Mouse (Mus musculus) testis, adult 2 months (tissue): Measurements from ENCODE around the gene Vmn1r171. TPM values are rescaled to one million over a fixed set of nuclear protein-coding genes. Genes with fewer than 3 reads are reported as not detected.
"Not testable (repeated sequence)": the region's sequence is repeated elsewhere in the genome, so short reads cannot be mapped to it uniquely, and the experiment has no call there.

Experiments used
- H3K27ac ChIP-seq: fragments of 200-500 bp; 2 replicates; pipeline ENCODE4 v1.5.1; 2012; ENCODE audit warnings: low read depth, low read length; ENCODE audit not compliant: control insufficient read depth, insufficient read depth
- H3K27me3 ChIP-seq: fragments of 200-500 bp; 2 replicates; pipeline ENCODE4 v1.6.1; 2012; ENCODE audit warnings: mild to moderate bottlenecking, low read length, moderate library complexity; ENCODE audit not compliant: control insufficient read depth, insufficient read depth
- H3K36me3 ChIP-seq: fragments of 200-500 bp; 2 replicates; pipeline ENCODE4 v1.6.1; 2012; ENCODE audit warnings: mild to moderate bottlenecking, low read length; ENCODE audit not compliant: control insufficient read depth, insufficient read depth
- H3K4me1 ChIP-seq: fragments of 200-500 bp; 2 replicates; pipeline ENCODE4 v1.6.1; 2012; ENCODE audit warnings: low read length; ENCODE audit not compliant: control insufficient read depth, insufficient read depth
- H3K4me3 ChIP-seq: fragments of 200-500 bp; 2 replicates; pipeline ENCODE4 v1.5.1; 2012; ENCODE audit warnings: low read depth, mild to moderate bottlenecking, low read length, moderate library complexity, mixed read lengths; ENCODE audit not compliant: control insufficient read depth
- CTCF ChIP-seq: fragments of 200-500 bp; IDR thresholded peaks from 2 replicates; pipeline ENCODE4 v1.5.1; 2012; ENCODE audit warnings: low read depth, mild to moderate bottlenecking, inconsistent platforms, low read length, moderate library complexity; ENCODE audit not compliant: control insufficient read depth, insufficient read depth, insufficient replicate concordance
- POLR2A ChIP-seq: fragments of 200-500 bp; IDR thresholded peaks from 2 replicates; pipeline ENCODE4 v1.6.1; 2012; ENCODE audit warnings: low read depth, mild to moderate bottlenecking, inconsistent platforms, low read length, moderate library complexity; ENCODE audit not compliant: control insufficient read depth
- polyA plus RNA-seq: library from polyadenylated mRNA; depleted of rRNA; stranded (reverse); fragments of >200 nt; gene quantifications from 2 replicates; pipeline ENCODE4 v1.2.3, GENCODE M21; 2012; rRNA removed

Vmn1r171 gene
- not detected in 2 replicates for polyA plus RNA-seq

DNA sequence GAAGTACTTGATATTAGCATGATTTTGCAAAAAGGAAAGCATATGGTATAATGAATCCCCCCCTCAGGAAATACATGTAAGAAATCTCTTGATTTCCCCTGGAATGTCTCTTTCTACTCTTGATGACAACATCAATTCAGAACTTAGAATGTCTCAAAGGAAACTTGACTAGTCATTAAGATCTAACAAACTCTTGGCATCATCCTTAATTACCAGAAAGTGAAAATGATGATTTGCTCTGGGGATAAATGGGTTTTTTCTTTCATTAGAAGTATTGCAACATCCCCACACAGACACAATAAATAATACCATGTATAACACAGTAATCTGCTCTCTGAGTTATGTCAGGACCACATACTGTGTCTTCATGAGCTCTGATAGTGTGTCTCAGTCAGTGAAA lies at the start of gene Vmn1r171:
Vmn1r171 (plus strand) TSS at position 301 of the 400 bp plus-strand sequence.
- no peaks in the 10 kb centered on the region for H3K36me3 ChIP-seq
- no peak within 1 kb of the TSS for H3K4me3 ChIP-seq
- TF ChIP-seq POLR2A: no peak
- H3K27ac ChIP-seq: no peak within 1 kb of the TSS
- no peaks in the 10 kb centered on the region for H3K4me1 ChIP-seq
- no peaks in the 10 kb centered on the region for H3K27me3 ChIP-seq

DNA sequence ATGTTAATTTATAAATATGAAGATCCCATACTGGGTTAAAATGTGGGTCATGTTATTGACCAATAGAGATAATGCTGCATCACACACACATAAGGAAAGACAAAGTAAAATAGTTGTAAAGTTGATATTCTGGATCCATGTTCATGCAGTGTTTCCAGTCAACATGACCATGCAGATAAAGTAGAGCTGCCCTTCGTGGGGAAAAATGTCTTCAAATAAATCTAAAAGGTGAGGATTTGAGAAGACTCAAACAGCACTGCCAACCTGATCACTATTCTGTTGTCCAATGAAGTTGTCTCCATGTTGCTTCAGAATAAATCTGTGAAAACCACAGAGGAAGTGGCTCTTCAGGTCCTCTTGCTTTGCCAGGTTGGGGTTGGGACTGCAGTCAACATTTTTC lies 24.6 kb upstream of the Vmn1r171 start, which contains the start of gene Vmn1r170:
Vmn1r170 (plus strand) TSS at position 301 of the 400 bp plus-strand sequence.
- not testable (repeated sequence) for H3K27ac ChIP-seq, H3K36me3 ChIP-seq, H3K4me3 ChIP-seq, H3K27me3 ChIP-seq, H3K4me1 ChIP-seq

DNA sequence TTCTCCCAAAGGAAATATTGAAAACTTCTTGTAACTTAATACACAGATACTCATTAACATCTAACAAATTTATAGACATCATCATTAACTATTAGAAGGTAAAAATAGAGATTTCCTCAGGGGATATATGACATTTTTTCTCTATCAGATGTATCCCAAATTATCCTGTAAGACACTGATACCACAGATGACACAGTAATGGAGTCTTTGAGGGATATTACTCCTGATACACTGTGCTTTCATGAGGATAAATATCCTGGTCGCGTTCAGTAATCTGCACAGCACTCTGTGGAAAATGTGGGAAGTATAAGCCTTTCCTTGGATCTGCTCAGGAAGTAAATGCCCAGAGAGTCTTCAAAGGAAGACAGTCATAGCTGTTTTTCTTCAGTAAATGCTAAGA lies 27.5 kb downstream of the Vmn1r171 start, which contains the start of gene Vmn1r172:
Vmn1r172 (plus strand) TSS at position 301 of the 400 bp plus-strand sequence.
- Histone ChIP-seq H3K36me3 (no peaks in the 10 kb centered on the region), H3K27ac (no peak within 1 kb of the TSS), H3K27me3 (no peaks in the 10 kb centered on the region), H3K4me3 (no peak within 1 kb of the TSS), H3K4me1 (no peaks in the 10 kb centered on the region)
- no peak for TF ChIP-seq POLR2A
- no peak for TF ChIP-seq CTCF

Other genes with a start within 250 kb of the Vmn1r171 start
- gene Nlrp5, start 244.8 kb upstream of the Vmn1r171 start, polyA plus RNA-seq: 0.70 and 1.0 TPM in 2 replicates
- gene Vmn1r167, start 123.5 kb upstream of the Vmn1r171 start, polyA plus RNA-seq: not detected in 2 replicates
- gene Vmn1r168, start 91.0 kb upstream of the Vmn1r171 start, polyA plus RNA-seq: not detected in 2 replicates
- gene Vmn1r169, start 55.2 kb upstream of the Vmn1r171 start, polyA plus RNA-seq: not detected in 2 replicates
- not detected in 2 replicates for gene Vmn1r170, start 24.5 kb upstream of the Vmn1r171 start, polyA plus RNA-seq
- not detected in 2 replicates for gene Vmn1r172, start 27.6 kb downstream of the Vmn1r171 start, polyA plus RNA-seq
- gene Vmn1r173, start 70.0 kb downstream of the Vmn1r171 start, polyA plus RNA-seq: not detected in 2 replicates
- not detected in 2 replicates for gene Vmn1r174, start 121.5 kb downstream of the Vmn1r171 start, polyA plus RNA-seq
- 0.04 TPM in 1 of 2 replicates, not detected in the other for gene Vmn1r175, start 179.9 kb downstream of the Vmn1r171 start, polyA plus RNA-seq
- not detected in 2 replicates for gene Vmn1r176, start 206.7 kb downstream of the Vmn1r171 start, polyA plus RNA-seq
- not detected in 2 replicates for gene Vmn1r177, start 235.7 kb downstream of the Vmn1r171 start, polyA plus RNA-seq